In genomic region chr3:66973391-66973943, GRCm38 (mm10) we compare ENCODE assay signal across 8 mouse cellular contexts. TPM values are rescaled to one million over a fixed set of nuclear protein-coding genes. Genes with fewer than 3 reads are reported as not detected.
DNase-seq lines count a peak whose midpoint lies in the region; ATAC-seq and TF ChIP-seq lines count a peak whose summit lies in the region.

No protein-coding gene starts in this region.

- WGBS in heart, embryonic 12.5 days = under 1% methylated on average over 59 of the region's 59 CpGs
- whole genome bisulfite sequencing in lung, embryonic 15.5 days = 2% methylated on average over 59 of the region's 59 CpGs
- 2% methylated on average over 59 of the region's 59 CpGs for WGBS in olfactory bulb, adult 2 months

- H3K9me3 ChIP-seq in heart, embryonic 12.5 days (replicated peaks) = no peaks in the 10 kb centered on the region
- no peaks in the 10 kb centered on the region for H3K9me3 ChIP-seq in lung, embryonic 15.5 days

- no peaks in the 10 kb centered on the region for H3K36me3 ChIP-seq in heart, embryonic 12.5 days
- H3K36me3 ChIP-seq in lung, embryonic 15.5 days = no peaks in the 10 kb centered on the region

- H3K4me1 ChIP-seq in heart, embryonic 12.5 days (replicated peaks) = peaks cover 12% of the 10 kb centered on the region
- peaks cover 10% of the 10 kb centered on the region for H3K4me1 ChIP-seq in lung, embryonic 15.5 days
- peaks cover 6% of the 10 kb centered on the region; the same call in 1 of the 2 replicates for H3K4me1 ChIP-seq in olfactory bulb, adult 2 months (ENCODE audit: control insufficient read depth, insufficient read depth, low read length)

- H3K9ac ChIP-seq in heart, embryonic 12.5 days = 0 out of 2 replicates have a peak overlapping the region, but pooled peaks have one; percentile 26
- no peak overlapping the region for H3K9ac ChIP-seq in lung, embryonic 15.5 days

- intact Hi-C loops in left cerebral cortex, postnatal 25 days (cut with DNase I) = no loop called here

- H3K27ac ChIP-seq in heart, embryonic 12.5 days (ENCODE audit: poor library complexity, severe bottlenecking) = no peak overlapping the region
- H3K27ac ChIP-seq in lung, embryonic 15.5 days = no peak overlapping the region
- H3K27ac ChIP-seq in olfactory bulb, adult 2 months (ENCODE audit: insufficient read depth, low read depth, low read length) = no peak overlapping the region

- peak; percentile 23 to 27 for DNase-seq in left cerebral cortex, postnatal 25 days (ENCODE audit: low spot score in 2 of 2)
- no peak for DNase-seq in left cerebral cortex, adult 8-10 months (ENCODE audit: low spot score in 2 of 2)
- DNase-seq in brain, adult 2 months (ENCODE audit: low read depth, low spot score) = peak; percentile 37
- DNase-seq in kidney, adult 9 months = peak; percentile 75
- DNase-seq in Muller cell, postnatal 12 days (ENCODE audit: inconsistent ontology term) = no peak

- TF ChIP-seq CTCF in olfactory bulb, adult 2 months (IDR thresholded peaks at IDR 0.05; ENCODE audit: insufficient read depth, low read depth, low read length) = no peak

- ATAC-seq in heart, embryonic 12.5 days (ENCODE audit: insufficient number of reproducible peaks, low FRiP score) = no peak
- peak; percentile 68; the same call in 1 of the 2 replicates for ATAC-seq in lung, embryonic 15.5 days (ENCODE audit: borderline replicate concordance, extremely low read depth, low FRiP score, low TSS enrichment)

- peak overlapping the region; percentile 89 for H3K4me2 ChIP-seq in heart, embryonic 12.5 days
- H3K4me2 ChIP-seq in lung, embryonic 15.5 days = peak overlapping the region; percentile 66

- TF ChIP-seq POLR2A in olfactory bulb, adult 2 months (IDR thresholded peaks at IDR 0.05; ENCODE audit: insufficient read depth, low read depth, low read length) = no peak

- H3K27me3 ChIP-seq in heart, embryonic 12.5 days (replicated peaks) = peaks cover 70% of the 10 kb centered on the region
- H3K27me3 ChIP-seq in lung, embryonic 15.5 days = peaks cover 84% of the 10 kb centered on the region

- peak overlapping the region; percentile 59 for H3K4me3 ChIP-seq in heart, embryonic 12.5 days
- H3K4me3 ChIP-seq in lung, embryonic 15.5 days = peak overlapping the region; percentile 37
- 0 out of 2 replicates have a peak overlapping the region, but pooled peaks have one; percentile 1 for H3K4me3 ChIP-seq in olfactory bulb, adult 2 months (ENCODE audit: insufficient read depth, low read depth, low read length)

RNA-seq across cellular contexts. Expression of gene Rsrc1, which starts 7.7 kb away (rescaled TPM):
- total RNA-seq in left cerebral cortex, postnatal 25 days (2021) = 10 to 100 TPM; 31.0 to 31.1 TPM
- 10 to 100 TPM; 42.2 to 45.5 (median 42.7) TPM for total RNA-seq in left cerebral cortex, adult 8-10 months (2022)
- 26.3 and 29.4 TPM in 2 replicates for polyA plus RNA-seq in heart, embryonic 12.5 days (2016; fragmentation: Nextera tagmentation; extraction: Ambion mirVana)
- 28.7 and 29.5 TPM in 2 replicates for polyA plus RNA-seq in lung, embryonic 15.5 days (2015; fragmentation: Nextera tagmentation; extraction: Ambion mirVana)
- not detected in 2 replicates for polyA plus RNA-seq in olfactory bulb, adult 2 months (2012; ENCODE audit: insufficient read depth, insufficient read length, low replicate concordance, missing spikeins)

RNA-seq across cellular contexts. Expression of gene Shox2, which starts 8.1 kb away (rescaled TPM):
- total RNA-seq in left cerebral cortex, postnatal 25 days (2021) = under 1 TPM in 1 of 2 experiments, not detected in 1; 0.73 TPM
- 1 to 10 TPM in 2 of 4 experiments, under 1 TPM in 2; 0.16 to 5.8 (median 1.3) TPM for total RNA-seq in left cerebral cortex, adult 8-10 months (2022)
- 5.1 and 6.3 TPM in 2 replicates for polyA plus RNA-seq in heart, embryonic 12.5 days (2016; fragmentation: Nextera tagmentation; extraction: Ambion mirVana)
- 1.5 and 3.0 TPM in 2 replicates for polyA plus RNA-seq in lung, embryonic 15.5 days (2015; fragmentation: Nextera tagmentation; extraction: Ambion mirVana)
- polyA plus RNA-seq in olfactory bulb, adult 2 months (2012; ENCODE audit: insufficient read depth, insufficient read length, low replicate concordance, missing spikeins) = not detected in 2 replicates

Comparison
In these comparisons a context has a peak if more than half of its experiments do, and no peak if none do; other contexts are left out.
1. DNase-seq: peak in left cerebral cortex, postnatal 25 days (2 of 2), brain, adult 2 months (single experiment) and kidney, adult 9 months (single experiment); none in left cerebral cortex, adult 8-10 months (0 of 2) and Muller cell, postnatal 12 days (single experiment).
2. H3K4me3 ChIP-seq: peak in every context shown above with its lines; median percentile 59 in heart, embryonic 12.5 days; 37 in lung, embryonic 15.5 days; 1 in olfactory bulb, adult 2 months.
3. RNA of gene Rsrc1, which starts 7.7 kb away (polyA plus RNA-seq): 28.7 to 29.5 TPM in lung, embryonic 15.5 days and 26.3 to 29.4 TPM in heart, embryonic 12.5 days; not detected in olfactory bulb, adult 2 months; every median in the first group is over 10 times any median in the second.